Mouse (Mus musculus) myocyte (in vitro differentiated cells): ENCODE data around the gene Sh3d19. TPM values are rescaled to one million over a fixed set of nuclear protein-coding genes. Genes with fewer than 3 reads are reported as not detected.

Source experiments
- H3K27me3 ChIP-seq: one replicate; pipeline ENCODE4 v1.6.1; 2011; ENCODE audit not compliant: control insufficient read depth, insufficient read depth, insufficient read length
- H3K36me3 ChIP-seq: one replicate; pipeline ENCODE4 v1.6.1; 2011; ENCODE audit not compliant: control insufficient read depth, insufficient read depth
- H3K4me2 ChIP-seq: one replicate; pipeline ENCODE4 v1.6.1; 2011; ENCODE audit warnings: low read depth, control low read depth
- H3K4me3 ChIP-seq: one replicate; pipeline ENCODE4 v1.5.1; 2011; ENCODE audit warnings: mild to moderate bottlenecking, control low read depth, moderate library complexity
- H3K79me2 ChIP-seq: one replicate; pipeline ENCODE4 v1.6.1; 2011; ENCODE audit not compliant: control insufficient read depth, insufficient read depth
- H3ac ChIP-seq: one replicate; pipeline ENCODE4 v1.6.1; 2011; ENCODE audit not compliant: control insufficient read depth, insufficient read length
- CEBPB ChIP-seq: IDR thresholded peaks from 2 replicates; pipeline ENCODE4 v1.6.1; 2011; ENCODE audit warnings: mild to moderate bottlenecking, moderate library complexity; ENCODE audit not compliant: poor library complexity, insufficient read depth, severe bottlenecking
- E2F4 ChIP-seq: IDR thresholded peaks from one replicate; pipeline ENCODE4 v1.6.1; 2011; ENCODE audit warnings: mild to moderate bottlenecking, control low read depth, moderate library complexity; ENCODE audit not compliant: insufficient read depth
- MAX ChIP-seq: IDR thresholded peaks from one replicate; pipeline ENCODE4 v1.6.1; 2011; ENCODE audit warnings: low read depth, mild to moderate bottlenecking, control low read depth
- MYOD1 ChIP-seq, 3 experiments: IDR thresholded peaks; one replicate each; pipeline ENCODE4 v1.6.1; 2011; ENCODE audit warnings: control low read depth in 2 of 3, low read depth in 2 of 3, mild to moderate bottlenecking in 2 of 3, moderate library complexity in 1 of 3; ENCODE audit not compliant: insufficient read length in 2 of 3, control insufficient read depth in 1 of 3
- MYOG ChIP-seq, 3 experiments: IDR thresholded peaks; one replicate each; pipeline ENCODE4 v1.6.1; 2011; ENCODE audit warnings: control low read depth in 2 of 3, low read depth in 2 of 3, mild to moderate bottlenecking in 2 of 3; ENCODE audit not compliant: insufficient read length in 2 of 3, control insufficient read depth in 1 of 3, insufficient read depth in 1 of 3
- POLR2A ChIP-seq: IDR thresholded peaks from one replicate; pipeline ENCODE4 v1.6.1; 2011; ENCODE audit warnings: low read depth, mild to moderate bottlenecking, control low read depth, moderate library complexity; ENCODE audit not compliant: insufficient read length
- POLR2AphosphoS2 ChIP-seq: IDR thresholded peaks from one replicate; pipeline ENCODE4 v1.6.1; 2011; ENCODE audit warnings: low read depth, control low read depth; ENCODE audit not compliant: insufficient read length
- REST ChIP-seq: IDR thresholded peaks from one replicate; pipeline ENCODE4 v1.6.1; 2011; ENCODE audit warnings: mild to moderate bottlenecking, control low read depth, moderate library complexity; ENCODE audit not compliant: insufficient read depth, insufficient read length
- SRF ChIP-seq: IDR thresholded peaks from one replicate; pipeline ENCODE4 v1.6.1; 2011; ENCODE audit warnings: low read depth; ENCODE audit not compliant: control insufficient read depth, insufficient read length
- TCF12 ChIP-seq: IDR thresholded peaks from one replicate; pipeline ENCODE4 v1.6.1; 2011; ENCODE audit warnings: mild to moderate bottlenecking, control low read depth; ENCODE audit not compliant: poor library complexity, insufficient read depth, severe bottlenecking
- TCF3 ChIP-seq: IDR thresholded peaks from one replicate; pipeline ENCODE4 v1.6.1; 2011; ENCODE audit warnings: low read depth, control low read depth; ENCODE audit not compliant: insufficient read length
- USF1 ChIP-seq: IDR thresholded peaks from one replicate; pipeline ENCODE4 v1.6.1; 2011; ENCODE audit warnings: low read depth, mild to moderate bottlenecking, control low read depth, moderate library complexity
- polyA plus RNA-seq: library from polyadenylated mRNA; unstranded; fragments of >200 nt; fragmentation: generic; extraction: Trizol; gene quantifications from one replicate; pipeline ENCODE4 v1.2.1, GENCODE M21; 2012; ENCODE audit warnings: missing spikeins

Gene Sh3d19
- polyA plus RNA-seq, result 7.0 TPM

DNA sequence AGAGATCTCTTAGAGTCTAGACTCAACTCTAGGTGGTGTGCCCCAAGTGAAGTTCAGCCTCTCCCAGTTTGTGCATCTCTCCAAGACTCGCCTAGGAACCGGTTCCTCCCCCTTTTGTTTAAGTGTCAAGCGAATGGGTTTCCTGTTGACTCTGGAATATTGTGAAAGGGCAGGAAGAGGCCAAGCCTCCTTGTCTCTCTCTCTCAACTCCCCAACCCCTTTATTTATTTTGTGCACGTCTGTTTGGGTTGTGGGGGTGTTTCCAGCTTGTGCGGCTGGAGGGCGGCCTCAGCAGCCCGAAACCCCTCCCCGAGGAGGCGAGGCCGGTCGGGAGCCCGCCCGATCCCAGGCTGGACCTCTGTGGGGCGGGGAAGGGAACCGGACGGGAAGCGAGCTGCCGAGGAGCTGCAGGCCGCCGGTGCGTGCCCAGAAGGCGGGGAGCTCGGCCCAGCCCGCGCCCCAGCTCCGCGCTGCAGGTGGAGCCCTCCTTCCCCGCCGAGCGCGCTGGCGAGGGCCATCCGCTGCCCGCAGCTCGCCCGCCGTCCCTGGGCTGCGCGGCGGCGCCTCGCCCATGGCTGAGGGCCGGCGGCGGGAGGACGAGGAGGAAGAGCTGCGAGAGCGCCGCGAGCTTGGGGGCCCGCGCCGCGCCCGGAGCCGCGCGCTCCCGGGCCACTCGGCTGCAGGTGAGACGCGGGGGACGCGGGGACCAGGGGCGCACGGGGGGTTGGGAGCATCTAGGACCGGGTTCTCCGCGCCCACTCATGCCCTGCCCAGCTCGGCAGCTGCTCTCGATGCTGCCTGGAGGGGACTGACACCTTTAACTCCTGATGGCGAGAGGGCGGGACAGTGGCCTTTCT is at the start of gene Sh3d19:
TSS of gene Sh3d19 (plus strand) at position 368 of the 857 bp plus-strand sequence.
- Histone ChIP-seq H3ac (peak within 1 kb of the TSS; percentile 89), H3K36me3 (no peaks in the 10 kb centered on the region), H3K27me3 (no peaks in the 10 kb centered on the region), H3K79me2 (no peaks in the 10 kb centered on the region), H3K4me2 (peak within 1 kb of the TSS; percentile 97), H3K4me3 (peak within 1 kb of the TSS; percentile 32)
- TF ChIP-seq MYOG (IDR thresholded peaks at IDR 0.05; ENCODE audit: control insufficient read depth in 1 of 3, insufficient read depth in 1 of 3, insufficient read length in 2 of 3, low read depth in 2 of 3) (peak in 2 of 3 experiments; percentile 5 to 44), CEBPB (0 out of 2 replicates have a peak, but pooled peaks have one; percentile 2), POLR2AphosphoS2 (peak; percentile 71), POLR2A (peak; percentile 85), E2F4 (no peak), MYOD1 (IDR thresholded peaks at IDR 0.05; ENCODE audit: control insufficient read depth in 1 of 3, insufficient read length in 2 of 3, low read depth in 2 of 3) (peak in 1 of 3 experiments; percentile 62), USF1 (no peak), REST (no peak), MAX (no peak), TCF12 (no peak), TCF3 (no peak)

DNA sequence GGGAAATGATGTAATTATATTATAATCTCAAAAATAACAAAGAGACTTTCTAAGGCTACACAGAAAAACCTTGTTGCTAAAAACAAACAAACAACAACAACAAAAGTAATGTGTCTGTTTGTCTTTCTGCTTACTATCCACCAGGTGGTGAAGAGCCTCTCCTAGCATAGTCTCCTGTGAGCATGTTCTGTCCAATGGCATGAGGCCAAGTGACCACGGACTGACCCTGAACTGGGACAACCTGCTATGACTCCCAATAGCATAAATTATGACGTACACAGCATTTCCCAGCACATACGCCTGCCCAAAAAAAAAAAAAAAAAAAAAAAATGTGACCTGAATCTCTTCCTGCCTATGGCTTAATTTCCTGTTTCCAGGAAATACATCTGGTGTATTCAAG is 48.6 kb upstream of the Sh3d19 start:
- no peak overlapping the region for H3ac ChIP-seq
- no peak overlapping the region for H3K4me2 ChIP-seq
- no peaks in the 10 kb centered on the region for H3K36me3 ChIP-seq

DNA sequence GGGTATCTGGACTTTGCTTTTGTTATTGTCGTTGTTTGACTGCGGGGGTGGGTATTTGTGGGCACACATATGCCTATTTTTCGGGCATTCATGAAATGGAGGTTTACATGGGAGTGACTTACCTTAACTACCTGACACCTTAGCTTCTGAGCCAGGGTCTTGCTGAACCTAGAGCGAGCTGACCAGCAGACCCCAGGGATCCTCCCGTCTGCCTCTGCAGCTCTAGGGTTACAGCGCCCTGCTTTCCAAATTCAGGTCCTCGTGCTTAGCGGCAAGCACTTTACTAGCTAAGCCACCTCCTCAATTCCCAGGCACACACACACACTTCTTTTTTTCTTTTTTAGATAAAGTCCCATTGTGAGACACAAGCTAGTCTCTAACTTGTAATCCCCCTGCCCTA is 47.6 kb upstream of the Sh3d19 start:
- no peaks in the 10 kb centered on the region for H3K36me3 ChIP-seq

More for the DNA sequence above, 48.6 kb upstream of the Sh3d19 start:
- TF ChIP-seq REST (no peak), SRF (no peak), POLR2AphosphoS2 (no peak), MYOG (IDR thresholded peaks at IDR 0.05; ENCODE audit: control insufficient read depth in 1 of 3, insufficient read depth in 1 of 3, insufficient read length in 2 of 3, low read depth in 2 of 3) (no peak), TCF3 (no peak), TCF12 (no peak), CEBPB (no peak), MAX (no peak)
- H3K4me3 ChIP-seq, result no peak overlapping the region
- H3K79me2 ChIP-seq, result no peaks in the 10 kb centered on the region
- no peaks in the 10 kb centered on the region for H3K27me3 ChIP-seq

DNA sequence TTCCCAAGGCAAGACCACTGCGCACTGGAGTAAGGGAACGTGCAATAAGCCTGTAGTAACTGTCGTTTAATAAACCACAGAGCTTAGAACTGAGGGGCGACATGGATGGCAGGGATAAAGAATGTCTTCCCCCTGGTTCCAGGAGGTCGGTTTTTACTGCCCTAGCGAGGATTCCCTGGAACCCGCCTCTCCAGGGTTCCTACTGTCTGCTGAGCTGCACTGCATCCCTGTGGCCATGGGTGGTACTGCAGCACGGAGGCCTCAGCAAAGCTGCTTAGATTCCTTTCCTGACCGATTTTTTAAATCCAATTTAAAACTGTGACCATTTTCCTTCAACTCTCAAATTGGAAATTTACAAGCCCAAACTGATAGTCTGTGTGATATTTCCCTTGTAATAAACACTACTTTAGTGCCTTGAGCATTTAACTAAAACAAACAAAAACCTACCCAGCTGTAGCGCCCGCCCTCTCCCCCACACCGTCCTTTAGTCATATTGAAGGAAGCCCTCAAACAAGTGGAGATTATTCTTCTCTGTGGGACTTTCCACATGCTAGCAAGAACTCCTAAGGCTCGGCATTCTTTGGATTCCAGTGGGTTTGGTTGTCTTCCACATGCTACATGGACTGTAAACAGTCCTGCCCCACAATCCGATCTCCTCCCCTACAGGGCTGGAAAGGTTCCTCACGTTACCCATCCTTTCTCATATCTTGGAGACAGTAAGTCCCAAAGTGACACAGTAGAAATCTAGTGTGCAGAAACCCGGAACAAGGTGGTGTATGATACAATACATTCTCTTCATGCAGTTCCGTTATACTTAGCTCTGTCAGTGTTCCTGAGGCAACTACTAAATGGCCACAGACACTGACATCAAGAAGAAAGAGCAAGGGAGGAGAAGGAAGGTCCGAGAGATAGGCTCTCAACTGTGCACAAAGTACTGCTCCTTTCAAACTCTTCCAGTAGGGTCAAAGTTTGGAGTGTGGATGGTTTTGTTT is 46.7 kb upstream of the Sh3d19 start:
- Histone ChIP-seq H3ac (no peak overlapping the region), H3K4me2 (peak overlapping the region; percentile 53), H3K4me3 (no peak overlapping the region), H3K36me3 (no peaks in the 10 kb centered on the region), H3K79me2 (no peaks in the 10 kb centered on the region), H3K27me3 (no peaks in the 10 kb centered on the region)
- TF ChIP-seq POLR2A (no peak), USF1 (no peak), MAX (no peak), E2F4 (no peak), TCF3 (no peak), SRF (no peak)

More for the DNA sequence above, 47.6 kb upstream of the Sh3d19 start:
- Histone ChIP-seq H3K4me3 (no peak overlapping the region), H3K79me2 (no peaks in the 10 kb centered on the region), H3K4me2 (peak overlapping the region; percentile 53), H3K27me3 (no peaks in the 10 kb centered on the region), H3ac (no peak overlapping the region)
- TF ChIP-seq SRF, result no peak
- no peak for TF ChIP-seq MAX
- no peak for TF ChIP-seq TCF3
- no peak for TF ChIP-seq E2F4
- no peak for TF ChIP-seq REST
- TF ChIP-seq CEBPB, result no peak
- TF ChIP-seq TCF12, result no peak
- TF ChIP-seq MYOG (IDR thresholded peaks at IDR 0.05; ENCODE audit: control insufficient read depth in 1 of 3, insufficient read depth in 1 of 3, insufficient read length in 2 of 3, low read depth in 2 of 3), result no peak
- no peak for TF ChIP-seq POLR2A
- no peak for TF ChIP-seq MYOD1 (IDR thresholded peaks at IDR 0.05; ENCODE audit: control insufficient read depth in 1 of 3, insufficient read length in 2 of 3, low read depth in 2 of 3)
- TF ChIP-seq POLR2AphosphoS2, result no peak
